Mouse (Mus musculus): Measurements from ENCODE around the gene Gria3. TPM values are rescaled to one million over a fixed set of nuclear protein-coding genes. Genes with fewer than 3 reads are reported as not detected.

Gene Gria3
- polyA plus RNA-seq (2014; fragmentation: Nextera tagmentation; extraction: Ambion mirVana) = 1.9 and 3.2 TPM in 2 replicates

DNA sequence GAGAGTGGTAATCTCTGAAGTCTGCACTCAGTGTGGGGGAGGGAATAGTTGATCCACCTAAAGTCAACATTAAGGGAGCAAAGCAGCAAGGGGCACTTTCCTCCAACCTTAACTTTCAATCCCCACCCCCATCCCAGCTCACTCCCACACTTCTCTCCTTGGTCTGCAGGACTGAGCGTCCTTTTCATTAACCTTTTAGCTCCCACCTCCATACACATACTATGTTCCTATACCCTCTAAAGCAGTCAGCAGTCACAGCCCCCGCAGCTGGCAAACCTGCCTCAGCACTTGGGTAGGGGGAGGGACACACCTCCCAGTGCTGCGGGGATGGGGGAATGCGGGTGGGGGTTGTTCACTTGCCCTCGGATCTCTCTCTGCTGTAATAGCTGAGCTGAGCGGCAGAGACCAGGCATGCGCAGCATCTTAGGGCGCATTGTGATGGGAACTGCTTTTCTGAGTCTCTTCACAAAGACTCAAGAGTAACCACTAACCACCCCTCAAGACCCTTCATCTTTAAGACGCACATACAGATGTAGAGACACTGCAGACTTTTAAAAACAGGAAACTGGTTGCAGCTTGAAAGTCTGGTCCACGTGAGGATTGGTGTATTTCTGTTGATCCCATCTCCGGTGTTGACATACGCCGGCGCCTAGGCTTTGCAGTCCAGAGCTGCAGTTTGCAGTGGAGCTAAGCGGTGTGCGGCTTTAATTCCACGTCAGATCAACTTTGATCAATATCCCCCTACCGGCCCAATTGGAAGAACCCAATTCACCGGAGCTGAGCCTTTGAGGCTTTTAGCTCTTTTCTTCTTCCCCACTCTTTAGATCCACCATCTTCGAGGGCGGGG, at the start of gene Gria3:
Gene Gria3 (plus strand): TSS at position 797 of the 847 bp plus-strand sequence.
- WGBS = 19% methylated on average over 21 of the region's 21 CpGs
- Histone ChIP-seq H3K36me3 (ENCODE audit: control insufficient read depth, insufficient read depth, low read length) (no peaks in the 10 kb centered on the region), H3K27ac (replicated peaks; ENCODE audit: low read depth, low read length) (no peak within 1 kb of the TSS), H3K9me3 (ENCODE audit: control insufficient read depth, low read length) (no peaks in the 10 kb centered on the region), H3K9ac (ENCODE audit: low read length) (peak within 1 kb of the TSS; percentile 22; the same call in 1 of the 2 replicates), H3K4me3 (ENCODE audit: low read depth, low read length) (peak within 1 kb of the TSS; percentile 33), H3K4me1 (ENCODE audit: control insufficient read depth, insufficient read depth, low read length) (no peaks in the 10 kb centered on the region), H3K27me3 (ENCODE audit: control insufficient read depth, insufficient read depth, low read length) (no peaks in the 10 kb centered on the region), H3K4me2 (ENCODE audit: low read depth, severe bottlenecking) (peak within 1 kb of the TSS; percentile 62)
- DNase-seq (ENCODE audit: low spot score) (peak; percentile 34), ATAC-seq (ENCODE audit: insufficient number of reproducible peaks, low FRiP score, low TSS enrichment, low read depth) (peak; percentile 70)

DNA sequence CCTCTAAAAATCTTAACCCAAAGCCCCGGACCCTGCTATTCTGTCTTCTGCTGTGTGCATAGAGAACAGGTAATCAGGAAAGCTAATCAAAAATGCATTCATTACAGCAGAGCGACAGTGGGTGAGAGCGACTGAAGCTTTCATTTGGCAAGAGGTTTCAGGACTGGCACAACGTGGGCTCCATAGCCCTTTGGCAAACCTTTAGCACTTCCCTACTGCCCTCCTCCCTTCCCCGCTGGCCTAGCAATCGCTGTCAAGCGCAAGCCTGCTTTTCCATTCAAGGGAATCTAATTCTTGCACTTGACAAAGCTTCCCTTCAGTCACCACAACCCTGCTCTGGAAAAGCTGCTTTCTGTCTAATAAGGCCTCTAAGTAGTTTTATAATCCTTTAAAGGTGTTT, 13.6 kb upstream of the Gria3 start:
- Histone ChIP-seq H3K4me3 (ENCODE audit: low read depth, low read length) (no peak overlapping the region), H3K36me3 (ENCODE audit: control insufficient read depth, insufficient read depth, low read length) (no peaks in the 10 kb centered on the region), H3K27ac (replicated peaks; ENCODE audit: low read depth, low read length) (no peak overlapping the region), H3K9ac (ENCODE audit: low read length) (no peak overlapping the region), H3K4me2 (ENCODE audit: low read depth, severe bottlenecking) (no peak overlapping the region), H3K9me3 (ENCODE audit: control insufficient read depth, low read length) (no peaks in the 10 kb centered on the region), H3K27me3 (ENCODE audit: control insufficient read depth, insufficient read depth, low read length) (no peaks in the 10 kb centered on the region), H3K4me1 (ENCODE audit: control insufficient read depth, insufficient read depth, low read length) (no peaks in the 10 kb centered on the region)
- ATAC-seq (ENCODE audit: insufficient number of reproducible peaks, low FRiP score, low TSS enrichment, low read depth) (no peak), DNase-seq (ENCODE audit: low spot score) (no peak)
- WGBS = 60% methylated on average over 7 of the region's 7 CpGs

DNA sequence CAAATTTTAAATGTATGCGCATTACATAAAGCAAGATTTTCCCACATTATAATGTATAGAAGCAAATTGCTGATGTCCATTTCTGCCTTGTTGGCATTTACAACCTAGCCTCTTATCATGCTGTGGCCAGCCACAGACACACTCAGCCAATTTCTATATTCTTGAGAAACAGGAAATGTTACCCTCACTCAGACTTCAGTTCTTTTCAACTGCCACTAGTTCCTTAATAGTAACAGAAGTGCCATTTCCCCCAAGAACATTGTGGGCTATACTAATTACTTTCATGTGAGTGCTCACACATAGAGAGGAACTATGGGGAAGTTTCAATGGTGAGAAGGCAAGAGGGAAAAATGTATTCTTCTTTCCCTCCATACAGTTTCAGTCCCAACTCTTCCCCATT, 11.6 kb upstream of the Gria3 start:
- no peak overlapping the region for H3K27ac ChIP-seq (replicated peaks; ENCODE audit: low read depth, low read length)
- DNase-seq (ENCODE audit: low spot score) = no peak
- no peak for ATAC-seq (ENCODE audit: insufficient number of reproducible peaks, low FRiP score, low TSS enrichment, low read depth)
- H3K9ac ChIP-seq (ENCODE audit: low read length) = no peak overlapping the region
- no peak overlapping the region for H3K4me3 ChIP-seq (ENCODE audit: low read depth, low read length)
- no peaks in the 10 kb centered on the region for H3K27me3 ChIP-seq (ENCODE audit: control insufficient read depth, insufficient read depth, low read length)
- H3K9me3 ChIP-seq (ENCODE audit: control insufficient read depth, low read length) = no peaks in the 10 kb centered on the region
- no peaks in the 10 kb centered on the region for H3K36me3 ChIP-seq (ENCODE audit: control insufficient read depth, insufficient read depth, low read length)
- WGBS = 100% methylated on average over 1 of the region's 1 CpGs
- no peak overlapping the region for H3K4me2 ChIP-seq (ENCODE audit: low read depth, severe bottlenecking)
- no peaks in the 10 kb centered on the region for H3K4me1 ChIP-seq (ENCODE audit: control insufficient read depth, insufficient read depth, low read length)

DNA sequence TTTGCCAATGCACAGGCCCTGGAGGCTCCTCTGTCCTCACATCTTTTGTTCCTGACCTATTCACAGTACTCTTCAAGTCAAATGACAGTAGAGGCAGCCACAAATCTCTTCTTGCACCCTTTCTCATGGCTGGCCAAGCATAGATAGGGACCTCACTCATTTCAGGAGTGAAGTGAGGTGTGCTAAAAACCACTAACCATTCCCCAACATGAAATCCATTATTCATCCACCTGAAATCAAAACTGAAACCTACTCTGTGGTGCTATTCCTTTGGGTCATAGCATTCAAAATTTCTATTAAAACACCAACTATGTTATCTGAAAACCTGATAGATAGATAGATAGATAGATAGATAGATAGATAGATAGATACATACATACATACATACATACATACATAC, 2.2 kb upstream of the Gria3 start:
- Histone ChIP-seq H3K4me3 (ENCODE audit: low read depth, low read length) (no peak overlapping the region), H3K4me2 (ENCODE audit: low read depth, severe bottlenecking) (no peak overlapping the region), H3K9me3 (ENCODE audit: control insufficient read depth, low read length) (no peaks in the 10 kb centered on the region), H3K36me3 (ENCODE audit: control insufficient read depth, insufficient read depth, low read length) (no peaks in the 10 kb centered on the region), H3K9ac (ENCODE audit: low read length) (no peak overlapping the region), H3K4me1 (ENCODE audit: control insufficient read depth, insufficient read depth, low read length) (no peaks in the 10 kb centered on the region), H3K27me3 (ENCODE audit: control insufficient read depth, insufficient read depth, low read length) (no peaks in the 10 kb centered on the region), H3K27ac (replicated peaks; ENCODE audit: low read depth, low read length) (no peak overlapping the region)
- ATAC-seq (ENCODE audit: insufficient number of reproducible peaks, low FRiP score, low TSS enrichment, low read depth) (no peak), DNase-seq (ENCODE audit: low spot score) (no peak)

DNA sequence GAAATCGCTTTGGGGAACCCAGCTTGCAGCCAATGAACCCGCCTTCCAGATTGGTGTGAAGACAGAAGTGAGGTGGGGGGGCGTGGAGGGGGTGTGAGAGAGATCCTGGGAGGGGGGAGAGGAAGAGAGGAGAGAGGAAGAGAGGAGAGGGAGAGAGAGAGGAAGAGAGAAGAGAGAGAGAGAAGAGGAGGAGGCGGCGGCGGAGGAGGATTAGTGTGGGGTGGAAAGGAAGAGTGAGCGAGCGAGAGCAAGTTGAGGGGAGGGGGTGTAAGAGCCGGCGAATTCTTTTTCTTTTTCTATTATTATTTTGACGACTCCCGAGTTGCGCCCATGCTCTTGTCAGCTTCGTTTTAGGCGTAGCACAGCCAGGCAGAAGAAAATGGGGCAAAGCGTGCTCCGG, 532 bp downstream of the Gria3 start:
- Histone ChIP-seq H3K4me1 (ENCODE audit: control insufficient read depth, insufficient read depth, low read length) (no peaks in the 10 kb centered on the region), H3K9ac (ENCODE audit: low read length) (no peak overlapping the region), H3K27me3 (ENCODE audit: control insufficient read depth, insufficient read depth, low read length) (no peaks in the 10 kb centered on the region), H3K4me2 (ENCODE audit: low read depth, severe bottlenecking) (peak overlapping the region; percentile 62), H3K9me3 (ENCODE audit: control insufficient read depth, low read length) (no peaks in the 10 kb centered on the region), H3K27ac (replicated peaks; ENCODE audit: low read depth, low read length) (no peak overlapping the region), H3K4me3 (ENCODE audit: low read depth, low read length) (peak overlapping the region; percentile 33), H3K36me3 (ENCODE audit: control insufficient read depth, insufficient read depth, low read length) (no peaks in the 10 kb centered on the region)
- WGBS = 17% methylated on average over 17 of the region's 17 CpGs
- DNase-seq (ENCODE audit: low spot score) (no peak), ATAC-seq (ENCODE audit: insufficient number of reproducible peaks, low FRiP score, low TSS enrichment, low read depth) (no peak)

DNA sequence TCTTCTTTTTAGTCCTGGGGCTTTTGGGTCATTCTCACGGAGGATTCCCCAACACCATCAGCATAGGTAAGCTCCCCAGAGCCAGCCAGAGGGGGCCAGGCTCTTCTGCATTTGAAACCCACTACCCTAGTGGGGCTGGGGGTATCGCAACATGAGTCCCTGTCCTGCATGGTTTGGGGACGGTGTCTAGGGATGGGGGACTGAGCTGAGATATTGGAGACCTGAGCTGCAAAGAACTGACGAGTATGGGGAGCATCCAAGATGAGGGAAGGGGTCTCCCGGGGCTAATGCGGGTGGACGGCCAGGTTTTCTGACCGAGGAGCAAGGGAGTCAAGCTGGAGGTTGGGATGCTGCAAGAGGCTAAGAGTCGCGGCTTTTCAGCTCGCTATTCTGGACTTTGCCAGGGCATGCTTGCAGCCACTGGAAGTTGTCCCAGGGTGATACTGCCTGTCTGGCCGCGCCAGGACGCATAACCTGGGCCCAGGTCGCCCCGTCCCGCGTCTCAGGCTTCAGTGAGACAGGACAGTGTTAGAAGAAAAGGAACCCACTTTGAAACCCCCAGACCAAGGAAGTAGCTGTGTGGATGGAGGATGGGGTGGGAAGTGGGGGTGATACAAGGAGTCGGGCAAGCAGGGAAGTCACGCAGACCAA, 1.1 kb downstream of the Gria3 start:
- no peak overlapping the region for H3K27ac ChIP-seq (replicated peaks; ENCODE audit: low read depth, low read length)
- H3K27me3 ChIP-seq (ENCODE audit: control insufficient read depth, insufficient read depth, low read length) = no peaks in the 10 kb centered on the region
- DNase-seq (ENCODE audit: low spot score) (peak; percentile 28), ATAC-seq (ENCODE audit: insufficient number of reproducible peaks, low FRiP score, low TSS enrichment, low read depth) (no peak)
- H3K36me3 ChIP-seq (ENCODE audit: control insufficient read depth, insufficient read depth, low read length) = no peaks in the 10 kb centered on the region
- H3K9me3 ChIP-seq (ENCODE audit: control insufficient read depth, low read length) = no peaks in the 10 kb centered on the region
- H3K4me2 ChIP-seq (ENCODE audit: low read depth, severe bottlenecking) = peak overlapping the region; percentile 62
- peak overlapping the region; percentile 22; the same call in 1 of the 2 replicates for H3K9ac ChIP-seq (ENCODE audit: low read length)
- 16% methylated on average over 20 of the region's 20 CpGs for WGBS
- no peaks in the 10 kb centered on the region for H3K4me1 ChIP-seq (ENCODE audit: control insufficient read depth, insufficient read depth, low read length)
- peak overlapping the region; percentile 33 for H3K4me3 ChIP-seq (ENCODE audit: low read depth, low read length)

DNA sequence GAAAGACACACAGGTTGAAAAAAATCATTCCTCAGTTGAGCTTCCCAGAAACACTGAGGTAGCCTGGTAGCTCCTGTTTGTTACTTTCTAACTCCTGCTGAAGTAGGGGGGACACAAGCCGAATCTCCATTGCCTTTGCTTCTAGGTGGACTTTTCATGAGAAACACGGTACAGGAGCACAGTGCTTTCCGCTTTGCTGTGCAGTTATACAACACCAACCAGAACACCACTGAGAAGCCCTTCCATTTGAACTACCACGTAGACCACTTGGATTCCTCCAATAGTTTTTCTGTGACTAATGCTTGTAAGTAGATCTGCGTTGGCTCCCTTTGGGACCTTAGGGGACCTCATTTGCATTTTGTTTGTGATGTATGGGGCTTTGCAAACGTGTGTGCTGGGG, 2.0 kb downstream of the Gria3 start:
- Histone ChIP-seq H3K4me1 (ENCODE audit: control insufficient read depth, insufficient read depth, low read length) (no peaks in the 10 kb centered on the region), H3K27ac (replicated peaks; ENCODE audit: low read depth, low read length) (no peak overlapping the region), H3K36me3 (ENCODE audit: control insufficient read depth, insufficient read depth, low read length) (no peaks in the 10 kb centered on the region), H3K9me3 (ENCODE audit: control insufficient read depth, low read length) (no peaks in the 10 kb centered on the region), H3K4me2 (ENCODE audit: low read depth, severe bottlenecking) (peak overlapping the region; percentile 62), H3K4me3 (ENCODE audit: low read depth, low read length) (no peak overlapping the region), H3K27me3 (ENCODE audit: control insufficient read depth, insufficient read depth, low read length) (no peaks in the 10 kb centered on the region), H3K9ac (ENCODE audit: low read length) (no peak overlapping the region)
- DNase-seq (ENCODE audit: low spot score) = no peak
- WGBS = 21% methylated on average over 6 of the region's 6 CpGs
- ATAC-seq (ENCODE audit: insufficient number of reproducible peaks, low FRiP score, low TSS enrichment, low read depth) = no peak

DNA sequence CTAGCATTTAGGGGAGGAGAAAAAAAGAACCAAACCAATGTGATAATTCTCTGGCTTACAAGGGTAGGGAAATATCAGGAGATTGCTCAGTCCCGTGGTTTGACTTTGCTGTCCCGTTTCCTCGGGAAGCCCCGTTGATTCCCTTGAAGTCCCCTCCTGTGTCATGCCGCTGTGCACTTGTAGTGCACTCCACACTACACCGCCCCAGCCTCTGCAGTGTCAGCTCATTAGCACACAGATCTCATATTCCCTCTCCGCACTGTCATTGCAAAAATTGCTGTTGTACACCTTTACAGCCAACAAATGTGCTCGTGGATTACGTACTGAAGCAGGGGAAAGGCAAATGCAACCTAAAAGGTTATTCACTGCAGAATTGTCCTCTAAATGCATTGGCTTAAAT, 5.6 kb downstream of the Gria3 start:
- H3K9me3 ChIP-seq (ENCODE audit: control insufficient read depth, low read length) = no peaks in the 10 kb centered on the region
- H3K4me2 ChIP-seq (ENCODE audit: low read depth, severe bottlenecking) = no peak overlapping the region
- no peaks in the 10 kb centered on the region for H3K27me3 ChIP-seq (ENCODE audit: control insufficient read depth, insufficient read depth, low read length)
- ATAC-seq (ENCODE audit: insufficient number of reproducible peaks, low FRiP score, low TSS enrichment, low read depth) (no peak), DNase-seq (ENCODE audit: low spot score) (no peak)
- no peak overlapping the region for H3K9ac ChIP-seq (ENCODE audit: low read length)
- WGBS = 62% methylated on average over 9 of the region's 9 CpGs
- H3K4me1 ChIP-seq (ENCODE audit: control insufficient read depth, insufficient read depth, low read length) = no peaks in the 10 kb centered on the region
- H3K36me3 ChIP-seq (ENCODE audit: control insufficient read depth, insufficient read depth, low read length) = no peaks in the 10 kb centered on the region
- no peak overlapping the region for H3K4me3 ChIP-seq (ENCODE audit: low read depth, low read length)
- no peak overlapping the region for H3K27ac ChIP-seq (replicated peaks; ENCODE audit: low read depth, low read length)

Data from limb, embryonic 11.5 days (tissue).